Mouse (Mus musculus) olfactory bulb, adult 2 months (tissue): ENCODE data around the gene Hist1h2bf.

Source experiments
- CTCF ChIP-seq: fragments of 200-500 bp; IDR thresholded peaks from 2 replicates; pipeline ENCODE4 v1.5.1; 2012; ENCODE audit warnings: low read depth, mild to moderate bottlenecking, low read length, moderate library complexity; ENCODE audit not compliant: insufficient read depth
- POLR2A ChIP-seq: fragments of 200-500 bp; IDR thresholded peaks from 2 replicates; pipeline ENCODE4 v1.6.1; 2012; ENCODE audit warnings: mild to moderate bottlenecking, low read depth, low read length, moderate library complexity; ENCODE audit not compliant: insufficient read depth

DNA sequence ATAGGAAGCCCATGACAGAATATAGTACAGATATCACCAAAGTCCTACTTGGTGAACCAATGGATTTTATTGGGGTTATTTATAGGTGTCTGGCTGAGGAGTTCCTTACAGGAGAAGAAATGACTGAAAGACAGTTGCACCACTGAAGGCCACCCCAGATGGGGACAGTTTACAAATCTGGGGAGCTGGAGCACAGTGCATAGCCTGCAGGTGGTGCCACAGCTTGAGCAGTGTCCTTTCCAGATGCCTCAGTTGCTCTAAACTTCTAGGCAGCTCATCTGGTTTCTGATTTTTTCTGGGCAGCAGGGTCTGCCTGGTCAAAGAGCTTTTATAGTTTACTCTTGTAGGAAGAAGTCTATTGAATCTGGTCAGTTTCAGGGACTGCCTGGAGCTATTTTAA lies 35.8 kb upstream of the Hist1h2bf start:
- TF ChIP-seq CTCF (no peak), POLR2A (no peak)
